Mouse (Mus musculus): ENCODE measurements at regions not wholly inside any gene's neighbourhood (a gene's known extent, or its start where the extent isn't known, plus 50 kb on each side); places are given as distances from the start of the nearest gene placed in this dataset.

- H3K36me3 ChIP-seq (replicated peaks in 1 of 2; ENCODE audit: control insufficient read depth in 1 of 2, insufficient read depth in 1 of 2, low read length in 1 of 2), result no peaks in the 10 kb centered on the region
- H3K4me2 ChIP-seq (ENCODE audit: insufficient read depth, low read depth, poor library complexity, severe bottlenecking), result no peak overlapping the region
- H3K4me1 ChIP-seq (ENCODE audit: control insufficient read depth in 1 of 2, insufficient read depth in 2 of 2), result peaks cover 8 to 17% of the 10 kb centered on the region in 2 experiments
- H3K9me3 ChIP-seq (replicated peaks; ENCODE audit: low read length), result peaks cover 5% of the 10 kb centered on the region
- no peak overlapping the region for H3K9ac ChIP-seq (ENCODE audit: insufficient read depth, low read depth)
- H3K4me3 ChIP-seq (replicated peaks in 1 of 3; ENCODE audit: low read depth in 2 of 3, low read length in 2 of 3, poor library complexity in 1 of 3), result no peak overlapping the region
- TF ChIP-seq ELF1 (IDR thresholded peaks at IDR 0.05; ENCODE audit: low read depth, low read length) (no peak), RCOR1 (conservative IDR thresholded peaks at IDR 0.05; ENCODE audit: low read depth, low read length) (no peak), CTCF (conservative IDR thresholded peaks at IDR 0.05 in 1 of 2, IDR thresholded peaks at IDR 0.05 in 1 of 2; ENCODE audit: low read depth in 2 of 2, low read length in 2 of 2) (no peak), MAX (IDR thresholded peaks at IDR 0.05; ENCODE audit: low read length) (no peak), ETS1 (conservative IDR thresholded peaks at IDR 0.05; ENCODE audit: low read depth, low read length) (no peak), JUN (IDR thresholded peaks at IDR 0.05; ENCODE audit: insufficient read depth, low read depth, low read length) (no peak), MAZ (IDR thresholded peaks at IDR 0.05; ENCODE audit: low read depth, low read length) (no peak), BHLHE40 (IDR thresholded peaks at IDR 0.05; ENCODE audit: low read depth, low read length) (no peak), POLR2AphosphoS2 (IDR thresholded peaks at IDR 0.05; ENCODE audit: low read depth, low read length) (no peak), TCF12 (IDR thresholded peaks at IDR 0.05; ENCODE audit: low read depth, low read length) (no peak), MAFK (IDR thresholded peaks at IDR 0.05; ENCODE audit: insufficient replicate concordance, low read length) (no peak), ZKSCAN1 (IDR thresholded peaks at IDR 0.05; ENCODE audit: borderline replicate concordance, low read depth, low read length) (no peak), CHD1 (IDR thresholded peaks at IDR 0.05; ENCODE audit: low read depth, low read length) (no peak), IRF4 (IDR thresholded peaks at IDR 0.05; ENCODE audit: low read depth, low read length) (no peak), EP300 (IDR thresholded peaks at IDR 0.05; ENCODE audit: low read length) (no peak), ZMIZ1 (IDR thresholded peaks at IDR 0.05; ENCODE audit: low read depth, low read length) (no peak), NELFE (IDR thresholded peaks at IDR 0.05; ENCODE audit: low read depth, low read length) (no peak), NRF1 (IDR thresholded peaks at IDR 0.05; ENCODE audit: low read depth, low read length) (no peak), USF1 (IDR thresholded peaks at IDR 0.05; ENCODE audit: low read depth, low read length) (no peak), MYC (IDR thresholded peaks at IDR 0.05; ENCODE audit: low read depth, low read length) (no peak)
- DNase-seq (ENCODE audit: extremely low read depth), result no peak
- dilution Hi-C loops (cut with MboI; ENCODE audit: extremely low pct_ligation_motif_present, extremely low pct_unique_long_range_greater_than_20kb, low sequenced_read_pairs) (no loop called here), in situ Hi-C loops (cut with MboI; ENCODE audit: low pct_ligation_motif_present, low pct_unique_long_range_greater_than_20kb, low sequenced_read_pairs) (loop anchor here (25.0 kb wide), 1 partner anchor 614 kb away; no protein-coding TSS in a partner anchor)
- no peak overlapping the region for H3K27ac ChIP-seq (ENCODE audit: insufficient read depth, low read depth)
- no peaks in the 10 kb centered on the region for H3K79me2 ChIP-seq (replicated peaks; ENCODE audit: control insufficient read depth, extremely low read depth, insufficient read depth, poor library complexity, severe bottlenecking)
- H3K27me3 ChIP-seq (replicated peaks), result no peaks in the 10 kb centered on the region
Observed at GRCm38 (mm10) chr3:137751732-137752260, 80.5 kb downstream of the Gm21962 start.
